Mouse (Mus musculus) neural tube, postnatal 0 days (tissue): ENCODE measurements around the gene Tll2. TPM values are rescaled to one million over a fixed set of nuclear protein-coding genes. Genes with fewer than 3 reads are reported as not detected.

Experiments used
- polyA plus RNA-seq: library from polyadenylated mRNA; unstranded; fragments of >200 nt; fragmentation: Nextera tagmentation; extraction: Ambion mirVana; gene quantifications from 2 replicates; pipeline ENCODE4 v1.2.1, GENCODE M21; 2015

Gene Tll2
- 2.2 and 2.3 TPM in 2 replicates for polyA plus RNA-seq

GRCm38 (mm10) chr19:41206811-41207344 lies at the start of gene Tll2:
TSS of gene Tll2 (minus strand) at chr19:41206835.

GRCm38 (mm10) chr19:41076906-41077305 lies 129.7 kb downstream of the Tll2 start, which contains the start of gene Opalin:
TSS of gene Opalin (minus strand) at chr19:41077113.

Other genes with a start within 250 kb of the Tll2 start
- gene Blnk, start 212.3 kb downstream of the Tll2 start, polyA plus RNA-seq = 1.5 and 2.3 TPM in 2 replicates
- gene Dntt, start 177.6 kb downstream of the Tll2 start, polyA plus RNA-seq = 0.13 and 0.15 TPM in 2 replicates
- 0.08 TPM in 1 of 2 replicates, not detected in the other for gene Opalin, start 129.7 kb downstream of the Tll2 start, polyA plus RNA-seq
- 69.5 and 77.8 TPM in 2 replicates for gene Tm9sf3, start 57.2 kb upstream of the Tll2 start, polyA plus RNA-seq
- 2.1 and 2.3 TPM in 2 replicates for gene Pik3ap1, start 178.3 kb upstream of the Tll2 start, polyA plus RNA-seq